Mouse (Mus musculus) lung, embryonic 15.5 days (tissue): Measurements from ENCODE around the gene Frat1. TPM values are rescaled to one million over a fixed set of nuclear protein-coding genes. Genes with fewer than 3 reads are reported as not detected.

Experiments used
- ATAC-seq: fragments of 200-750 bp; cut with Nextera tagmentation; 2 replicates; pipeline ENCODE4 v1.8.0; 2017; ENCODE audit warnings: moderate number of reproducible peaks, borderline replicate concordance; ENCODE audit not compliant: low FRiP score, low TSS enrichment; ENCODE audit errors: extremely low read depth
- H3K27ac ChIP-seq: fragments of 300-500 bp; sonication (generic); 2 replicates; pipeline ENCODE4 v1.5.1; 2015; ENCODE audit warnings: moderate library complexity, mild to moderate bottlenecking, inconsistent platforms
- H3K27me3 ChIP-seq: fragments of 300-500 bp; sonication (generic); 2 replicates; pipeline ENCODE4 v1.6.1; 2015; ENCODE audit warnings: inconsistent platforms
- H3K36me3 ChIP-seq: fragments of 300-500 bp; sonication (generic); 2 replicates; pipeline ENCODE4 v1.6.1; 2015; ENCODE audit warnings: inconsistent platforms
- H3K4me1 ChIP-seq: fragments of 300-500 bp; sonication (generic); 2 replicates; pipeline ENCODE4 v1.6.1; 2015; ENCODE audit warnings: inconsistent platforms
- H3K4me2 ChIP-seq: fragments of 300-500 bp; sonication (generic); 2 replicates; pipeline ENCODE4 v1.6.1; 2015; ENCODE audit warnings: inconsistent platforms, mild to moderate bottlenecking, moderate library complexity
- H3K4me3 ChIP-seq: fragments of 300-500 bp; sonication (generic); 2 replicates; pipeline ENCODE4 v1.5.1; 2015; ENCODE audit warnings: mild to moderate bottlenecking, inconsistent platforms
- H3K9ac ChIP-seq: fragments of 300-500 bp; sonication (generic); 2 replicates; pipeline ENCODE4 v1.6.1; 2015; ENCODE audit warnings: inconsistent platforms
- H3K9me3 ChIP-seq: fragments of 300-500 bp; sonication (generic); 2 replicates; pipeline ENCODE4 v1.6.1; 2016; ENCODE audit warnings: inconsistent platforms
- WGBS: fragments of 180-500 bp; shearing (Covaris S2); methylation state at CpG from one replicate; pipeline ENCODE4 v1.1.7; 2015; 5-methylcytosine and 5-hydroxymethylcytosine counted together
- polyA plus RNA-seq: library from polyadenylated mRNA; unstranded; fragments of >200 nt; fragmentation: Nextera tagmentation; extraction: Ambion mirVana; gene quantifications from 2 replicates; pipeline ENCODE4 v1.2.1, GENCODE M21; 2015

Gene Frat1
- polyA plus RNA-seq, 1 experiment from 2014 or later: 7.2 TPM

GRCm38 (mm10) chr19:41872285-41872684 is 42.5 kb downstream of the Frat1 start:
- Histone ChIP-seq H3K27me3 (no peaks in the 10 kb centered on the region), H3K9ac (no peak overlapping the region), H3K4me1 (no peaks in the 10 kb centered on the region), H3K36me3 (peaks cover 44% of the 10 kb centered on the region), H3K9me3 (no peaks in the 10 kb centered on the region), H3K27ac (no peak overlapping the region), H3K4me2 (no peak overlapping the region), H3K4me3 (no peak overlapping the region)
- ATAC-seq: no peak
- 93% methylated on average over 2 of the region's 2 CpGs for WGBS

- H3K4me2 ChIP-seq: no peak overlapping the region
- no peaks in the 10 kb centered on the region for H3K27me3 ChIP-seq
- no peak for ATAC-seq
- no peak overlapping the region for H3K9ac ChIP-seq
- no peak overlapping the region for H3K27ac ChIP-seq
- H3K9me3 ChIP-seq: no peaks in the 10 kb centered on the region
- no peak overlapping the region for H3K4me3 ChIP-seq
- WGBS: 87% methylated on average over 14 of the region's 14 CpGs
- H3K36me3 ChIP-seq: peaks cover 35% of the 10 kb centered on the region
- H3K4me1 ChIP-seq: no peaks in the 10 kb centered on the region
These were observed 44.6 kb downstream of the Frat1 start for GRCm38 (mm10) chr19:41874356-41874755.

- H3K4me3 ChIP-seq: no peak overlapping the region
- H3K9me3 ChIP-seq: no peaks in the 10 kb centered on the region
- no peak for ATAC-seq
- no peaks in the 10 kb centered on the region for H3K27me3 ChIP-seq
- no peak overlapping the region for H3K27ac ChIP-seq
- H3K4me2 ChIP-seq: no peak overlapping the region
- H3K9ac ChIP-seq: no peak overlapping the region
- 96% methylated on average over 4 of the region's 4 CpGs for WGBS
- H3K36me3 ChIP-seq: peaks cover 34% of the 10 kb centered on the region
- no peaks in the 10 kb centered on the region for H3K4me1 ChIP-seq
These were observed 52.1 kb downstream of the Frat1 start for GRCm38 (mm10) chr19:41881842-41882241.

Other genes starting within 250 kb of the Frat1 start
- gene Gm340, start 247.6 kb upstream of the Frat1 start, polyA plus RNA-seq: 2.2 and 2.5 TPM in 2 replicates
- gene Slit1, start 86.3 kb upstream of the Frat1 start, polyA plus RNA-seq: 0.11 and 0.42 TPM in 2 replicates
- 29.8 and 30.8 TPM in 2 replicates for gene Arhgap19, start 27.9 kb upstream of the Frat1 start, polyA plus RNA-seq
- gene Frat2, start 18.2 kb downstream of the Frat1 start, polyA plus RNA-seq: 4.1 and 4.4 TPM in 2 replicates
- gene Rrp12, start 66.2 kb downstream of the Frat1 start, polyA plus RNA-seq: 13.7 and 13.8 TPM in 2 replicates
- 619 and 635 TPM in 2 replicates for gene Pgam1, start 82.0 kb downstream of the Frat1 start, polyA plus RNA-seq
- 71.4 and 72.6 TPM in 2 replicates for gene Exosc1, start 103.5 kb downstream of the Frat1 start, polyA plus RNA-seq
- gene Zdhhc16, start 103.5 kb downstream of the Frat1 start, polyA plus RNA-seq: 88.1 and 96.2 TPM in 2 replicates
- 29.7 and 35.3 TPM in 2 replicates for gene Mms19, start 151.2 kb downstream of the Frat1 start, polyA plus RNA-seq
- 17.2 and 17.5 TPM in 2 replicates for gene Ubtd1, start 151.8 kb downstream of the Frat1 start, polyA plus RNA-seq
- gene Ankrd2, start 206.0 kb downstream of the Frat1 start, polyA plus RNA-seq: 0.31 and 0.58 TPM in 2 replicates
- 1.0 and 1.5 TPM in 2 replicates for gene Hoga1, start 215.6 kb downstream of the Frat1 start, polyA plus RNA-seq
- not detected in 2 replicates for gene 4933411K16Rik, start 222.3 kb downstream of the Frat1 start, polyA plus RNA-seq